Mouse (Mus musculus): ENCODE results near the gene Prss3.
"Not testable (repeated sequence)": the region's sequence is repeated elsewhere in the genome, so short reads cannot be mapped to it uniquely, and the experiment has no call there.

The Prss3 gene

DNA sequence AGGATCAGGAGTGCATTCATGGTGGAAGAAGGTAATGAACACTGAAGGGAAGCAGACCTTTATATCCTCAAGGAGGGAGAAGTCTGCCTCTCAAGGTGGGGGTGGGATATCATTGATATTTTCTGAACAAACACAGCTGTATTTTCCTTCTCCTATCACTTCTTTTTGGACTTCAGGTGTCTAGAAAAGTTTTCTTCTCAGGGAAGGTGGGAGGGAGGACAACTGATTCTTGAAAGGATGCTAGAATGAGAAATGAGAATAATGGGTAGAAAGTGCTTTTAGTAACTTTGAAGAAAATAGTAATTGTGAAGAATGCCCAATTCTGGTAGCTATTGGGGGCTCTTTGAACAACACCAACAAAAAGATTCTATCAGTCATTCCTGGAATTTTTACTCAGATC lies at the start of gene Prss3:
Gene Prss3, minus strand, starts transcription at position 101 of the 400 bp plus-strand sequence.
- DNase-seq (ENCODE audit: low spot score in 2 of 2): not testable (repeated sequence)

DNA sequence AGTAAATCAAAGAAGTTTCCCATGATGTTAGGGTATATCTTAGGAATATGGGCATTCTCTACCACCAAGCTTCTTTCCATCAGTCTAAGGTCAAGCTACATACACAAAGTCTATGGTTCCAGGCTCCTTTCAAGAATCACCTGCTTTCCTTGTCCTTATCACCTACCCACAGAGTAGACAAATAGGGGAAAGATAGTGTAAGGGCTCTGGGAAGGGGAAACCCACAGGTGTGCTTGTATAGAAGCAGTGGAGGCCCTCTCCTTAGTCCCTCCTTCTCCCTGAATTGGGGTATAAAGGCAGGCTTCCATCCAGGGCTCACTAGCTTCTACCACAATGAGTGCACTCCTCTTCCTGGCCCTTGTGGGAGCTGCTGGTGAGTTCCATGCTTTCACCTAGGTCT lies 14.6 kb upstream of the Prss3 start, which contains the start of gene Gm5771:
Gene Gm5771, plus strand, starts transcription at position 301 of the 400 bp plus-strand sequence.
- DNase-seq (ENCODE audit: low spot score in 2 of 2): not testable (repeated sequence)

DNA sequence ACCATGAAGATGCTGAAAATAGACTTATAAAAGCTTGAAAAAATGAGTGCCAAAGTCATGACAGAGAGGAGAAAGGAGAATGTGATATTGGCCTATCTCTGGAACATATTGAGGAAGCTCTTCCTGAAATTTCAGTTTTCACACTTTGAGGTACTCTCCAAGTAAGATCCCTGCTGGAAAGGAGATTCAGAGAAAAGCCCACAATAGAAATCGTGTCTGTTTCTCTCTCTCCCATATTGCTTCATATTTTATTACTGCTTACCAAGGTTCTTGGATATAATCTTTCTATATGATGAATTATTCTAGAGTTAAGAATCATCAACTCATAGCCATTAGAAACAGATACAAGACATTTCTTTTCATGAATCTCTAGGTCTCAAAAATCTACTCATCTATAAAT lies 14.2 kb upstream of the Prss3 start:
- not testable (repeated sequence) for DNase-seq (ENCODE audit: low spot score in 2 of 2)

DNA sequence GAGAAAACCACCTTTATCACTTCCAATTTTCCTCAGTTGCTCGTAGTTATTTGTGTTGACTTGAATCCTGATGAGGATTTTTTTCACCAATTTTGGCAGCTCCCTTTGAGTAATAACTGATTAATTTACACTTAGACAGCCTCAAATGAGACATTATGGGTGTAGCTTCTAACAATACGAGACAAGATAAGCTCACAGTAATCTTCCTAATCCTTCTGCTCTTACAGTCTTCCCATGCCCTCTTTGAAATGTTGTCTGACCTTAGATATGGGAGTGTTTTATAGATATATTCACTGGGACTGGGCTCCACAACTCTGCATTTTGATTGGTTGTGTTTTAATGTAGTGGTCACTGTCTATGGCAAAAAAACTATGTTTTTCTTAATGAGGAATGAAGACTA lies 9.3 kb upstream of the Prss3 start:
- no peak for DNase-seq (ENCODE audit: low spot score in 2 of 2)

DNA sequence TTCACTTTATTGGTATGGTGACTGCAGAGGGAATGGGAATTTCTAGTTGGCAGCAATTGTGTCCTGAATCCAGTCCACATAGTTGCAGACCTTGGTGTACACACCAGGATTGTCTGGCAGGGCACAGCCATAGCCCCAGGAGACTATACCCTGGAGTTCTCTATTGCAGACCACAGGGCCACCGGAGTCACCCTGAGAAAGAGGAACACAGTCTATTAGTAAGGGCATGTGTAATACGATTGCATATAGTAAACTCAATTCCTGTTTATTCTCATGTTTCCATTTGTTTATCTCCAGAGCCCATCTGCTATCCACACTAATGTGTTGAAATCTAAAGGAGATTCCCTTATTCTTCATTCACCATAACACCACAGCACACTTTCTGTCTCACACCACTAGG lies 3.7 kb downstream of the Prss3 start:
- DNase-seq (ENCODE audit: low spot score in 2 of 2): not testable (repeated sequence)

DNA sequence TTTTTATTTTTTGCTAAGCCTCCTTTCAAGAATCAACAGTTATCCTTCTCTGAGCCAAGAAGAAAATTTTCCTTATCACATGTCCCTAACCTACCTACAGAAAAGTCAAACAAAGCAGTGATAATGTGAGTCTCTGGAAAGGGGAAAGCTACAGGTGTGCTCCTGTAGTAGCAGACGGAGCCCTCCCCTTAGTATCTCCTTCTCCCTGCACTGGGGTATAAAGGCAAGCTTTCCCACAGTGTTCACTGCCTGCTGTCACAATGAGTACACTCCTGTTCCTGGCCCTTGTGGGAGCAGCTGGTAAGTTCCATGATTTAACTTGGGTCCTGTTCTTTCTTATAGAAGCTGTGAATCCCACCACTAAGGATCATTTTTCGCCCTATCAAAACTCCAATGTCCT lies 23.5 kb downstream of the Prss3 start, which contains the start of gene Try10:
Gene Try10, plus strand, starts transcription at position 174 of the 400 bp plus-strand sequence.
- DNase-seq (ENCODE audit: low spot score in 2 of 2): no peak
